Comparison of ENCODE assay signal across 14 mouse cellular contexts in genomic region chr14:64539436-64539835, GRCm38 (mm10).
DNase-seq lines count a peak whose midpoint lies in the region; ATAC-seq and TF ChIP-seq lines count a peak whose summit lies in the region.
"Had no signal": no experiment of that assay in that cellular context is flagged by ENCODE, and none has a peak within 500 bp of the region (broad histone marks: within the 10 kb centered on the region; RNA-seq: fewer than 3 reads in every experiment).

No protein-coding gene starts in this region.

- no peak for TF ChIP-seq EP300 in CH12.LX (IDR thresholded peaks at IDR 0.05; ENCODE audit: low read length)

- TF ChIP-seq CTCF in layer of hippocampus, adult 2 months (conservative IDR thresholded peaks at IDR 0.05) = peak; percentile 64
- TF ChIP-seq CTCF in CH12.LX (conservative IDR thresholded peaks at IDR 0.05 in 1 of 2, IDR thresholded peaks at IDR 0.05 in 1 of 2; ENCODE audit: low read depth in 2 of 2, low read length in 2 of 2) = peak; percentile 43 to 68
- TF ChIP-seq CTCF in cortical plate, adult 2 months (IDR thresholded peaks at IDR 0.05; ENCODE audit: extremely low read depth, insufficient read depth, low read length) = 0 out of 2 replicates have a peak, but pooled peaks have one; percentile 16

- no peak for DNase-seq in layer of hippocampus, adult 2 months (ENCODE audit: low spot score in 2 of 2)
- no peak for DNase-seq in layer of hippocampus, adult 9-10 months (ENCODE audit: low spot score)
- DNase-seq in 416B (ENCODE audit: low read depth) (peak; percentile 51), CH12.LX (ENCODE audit: extremely low read depth) (peak; percentile 29)
- DNase-seq in adrenal gland, postnatal 36 days = no peak
- DNase-seq: cerebellum, adult 11 months; heart, adult 18-20 months; kidney, postnatal 14 days; lung, postnatal 14 days had no signal

- no peaks in the 10 kb centered on the region for H3K79me2 ChIP-seq in CH12.LX (replicated peaks; ENCODE audit: control insufficient read depth, extremely low read depth, insufficient read depth, poor library complexity, severe bottlenecking)

- peaks cover 4% of the 10 kb centered on the region for H3K27me3 ChIP-seq in CH12.LX (replicated peaks)
- H3K27me3 ChIP-seq in forebrain, embryonic 16.5 days (replicated peaks; ENCODE audit: control insufficient read depth, insufficient read depth, low read length) = no peaks in the 10 kb centered on the region
- H3K27me3 ChIP-seq: forebrain, embryonic 15.5 days had no signal

- no peak for TF ChIP-seq POLR2A in CH12.LX (IDR thresholded peaks at IDR 0.05; ENCODE audit: low read depth, low read length)
- no peak for TF ChIP-seq POLR2A in cortical plate, adult 2 months (IDR thresholded peaks at IDR 0.05; ENCODE audit: extremely low read depth, insufficient read depth, low read length)

- 64% methylated on average over 2 of the region's 2 CpGs for WGBS in forebrain, embryonic 16.5 days

- in situ Hi-C loops in CH12.LX (cut with MboI; ENCODE audit: low pct_ligation_motif_present, low pct_unique_long_range_greater_than_20kb, low sequenced_read_pairs) = no loop called here

- H3K27ac ChIP-seq in layer of hippocampus, adult 2 months = no peak overlapping the region
- no peak overlapping the region for H3K27ac ChIP-seq in CH12.LX (ENCODE audit: insufficient read depth, low read depth)
- no peak overlapping the region for H3K27ac ChIP-seq in cortical plate, adult 2 months (ENCODE audit: insufficient read depth, low read length)
- H3K27ac ChIP-seq in forebrain, embryonic 16.5 days (ENCODE audit: low read length) = no peak overlapping the region
- H3K27ac ChIP-seq: forebrain, embryonic 15.5 days had no signal

- no peak for ATAC-seq in forebrain, embryonic 16.5 days
- ATAC-seq: activated CD4-positive, CD25-positive, alpha-beta regulatory T cell, adult 4 months; forebrain, embryonic 15.5 days had no signal

- no peaks in the 10 kb centered on the region for H3K36me3 ChIP-seq in CH12.LX (replicated peaks in 1 of 2; ENCODE audit: control insufficient read depth in 1 of 2, insufficient read depth in 1 of 2, low read length in 1 of 2)
- H3K36me3 ChIP-seq in forebrain, embryonic 16.5 days (ENCODE audit: control insufficient read depth, insufficient read depth) = no peaks in the 10 kb centered on the region
- H3K36me3 ChIP-seq: forebrain, embryonic 15.5 days had no signal

- no peaks in the 10 kb centered on the region for H3K9me3 ChIP-seq in CH12.LX (replicated peaks; ENCODE audit: low read length)
- no peaks in the 10 kb centered on the region for H3K9me3 ChIP-seq in forebrain, embryonic 16.5 days (ENCODE audit: control insufficient read depth, low read length)
- H3K9me3 ChIP-seq: forebrain, embryonic 15.5 days had no signal

- no peak overlapping the region for H3K4me3 ChIP-seq in layer of hippocampus, adult 2 months
- H3K4me3 ChIP-seq in CH12.LX (replicated peaks in 1 of 3; ENCODE audit: low read depth in 2 of 3, low read length in 2 of 3, poor library complexity in 1 of 3) = no peak overlapping the region
- H3K4me3 ChIP-seq in cortical plate, adult 2 months (ENCODE audit: insufficient read depth, low read length) = no peak overlapping the region
- no peak overlapping the region for H3K4me3 ChIP-seq in forebrain, embryonic 16.5 days (replicated peaks; ENCODE audit: low read length)
- H3K4me3 ChIP-seq: forebrain, embryonic 15.5 days; myocyte had no signal

- H3K4me1 ChIP-seq in CH12.LX (ENCODE audit: control insufficient read depth in 1 of 2, insufficient read depth in 2 of 2) = no peaks in the 10 kb centered on the region
- peaks cover 2% of the 10 kb centered on the region; the same call in 1 of the 2 replicates for H3K4me1 ChIP-seq in cortical plate, adult 2 months (ENCODE audit: control insufficient read depth, insufficient read depth, low read length)
- H3K4me1 ChIP-seq in forebrain, embryonic 16.5 days (replicated peaks; ENCODE audit: control insufficient read depth, insufficient read depth, low read length) = peaks cover 7% of the 10 kb centered on the region

- dilution Hi-C loops in CH12.LX (cut with MboI; ENCODE audit: extremely low pct_ligation_motif_present, extremely low pct_unique_long_range_greater_than_20kb, low sequenced_read_pairs) = no loop called here

- no peak overlapping the region for H3K9ac ChIP-seq in CH12.LX (ENCODE audit: insufficient read depth, low read depth)
- H3K9ac ChIP-seq in forebrain, embryonic 16.5 days (replicated peaks; ENCODE audit: low read depth, low read length) = no peak overlapping the region
- H3K9ac ChIP-seq: forebrain, embryonic 15.5 days had no signal

- H3K4me2 ChIP-seq in CH12.LX (ENCODE audit: insufficient read depth, low read depth, poor library complexity, severe bottlenecking) = no peak overlapping the region
- no peak overlapping the region for H3K4me2 ChIP-seq in forebrain, embryonic 16.5 days (ENCODE audit: low read length)
- H3K4me2 ChIP-seq: forebrain, embryonic 15.5 days had no signal

- peak; percentile 33 for TF ChIP-seq RAD21 in CH12.LX (IDR thresholded peaks at IDR 0.05; ENCODE audit: low read depth, low read length)

TF ChIP-seq in CH12.LX, 34 proteins besides CTCF, POLR2A, EP300 and RAD21:
- TF ChIP-seq BHLHE40 (IDR thresholded peaks at IDR 0.05; ENCODE audit: low read depth, low read length) = no peak
- TF ChIP-seq ZKSCAN1 (IDR thresholded peaks at IDR 0.05; ENCODE audit: borderline replicate concordance, low read depth, low read length) = no peak
- TF ChIP-seq SMC3 (IDR thresholded peaks at IDR 0.05; ENCODE audit: low read depth, low read length) = peak; percentile 33
- TF ChIP-seq UBTF (IDR thresholded peaks at IDR 0.05; ENCODE audit: low read depth, low read length) = no peak

Comparison
In these comparisons a context has a peak if more than half of its experiments do, and no peak if none do; other contexts are left out.
1. DNase-seq: peak in 416B (single experiment) and CH12.LX (single experiment); none in layer of hippocampus, adult 2 months (0 of 2), layer of hippocampus, adult 9-10 months (single experiment) and adrenal gland, postnatal 36 days (0 of 2).
2. Peak in every context shown above with its lines, with median percentiles within 50 percentile points of each other: CTCF ChIP-seq.